Mouse (Mus musculus): ENCODE results near the gene Slc26a3. TPM values are rescaled to one million over a fixed set of nuclear protein-coding genes. Genes with fewer than 3 reads are reported as not detected.

The Slc26a3 gene
- polyA plus RNA-seq, 1 experiment from 2014 or later = not detected

GRCm38 (mm10) chr12:31375283-31375615 lies 15.4 kb upstream of the Slc26a3 start:
- H3K36me3 ChIP-seq (ENCODE audit: control insufficient read depth, insufficient read depth, low read length) = no peaks in the 10 kb centered on the region
- H3K27ac ChIP-seq (ENCODE audit: low read depth, low read length) = no peak overlapping the region
- no peaks in the 10 kb centered on the region for H3K9me3 ChIP-seq (ENCODE audit: control insufficient read depth, low read length)
- WGBS = 77% methylated on average over 4 of the region's 4 CpGs
- ATAC-seq (ENCODE audit: insufficient read depth, low FRiP score, low TSS enrichment) (no peak), DNase-seq (ENCODE audit: low spot score) (no peak)
- H3K4me1 ChIP-seq (ENCODE audit: control insufficient read depth, insufficient read depth, low read length) = no peaks in the 10 kb centered on the region
- no peak overlapping the region for H3K4me3 ChIP-seq (ENCODE audit: low read depth, low read length)
- no peaks in the 10 kb centered on the region for H3K27me3 ChIP-seq (ENCODE audit: control insufficient read depth, insufficient read depth, low read length)
- H3K9ac ChIP-seq (ENCODE audit: low read length) = no peak overlapping the region
- no peak overlapping the region for H3K4me2 ChIP-seq (ENCODE audit: low read depth)

- no peak for ATAC-seq (ENCODE audit: insufficient read depth, low FRiP score, low TSS enrichment)
These were observed 14.2 kb upstream of the Slc26a3 start for GRCm38 (mm10) chr12:31376326-31376950.

GRCm38 (mm10) chr12:31377241-31377640 lies 13.4 kb upstream of the Slc26a3 start:
- Histone ChIP-seq H3K4me1 (ENCODE audit: control insufficient read depth, insufficient read depth, low read length) (no peaks in the 10 kb centered on the region), H3K4me2 (ENCODE audit: low read depth) (no peak overlapping the region), H3K9ac (ENCODE audit: low read length) (no peak overlapping the region), H3K36me3 (ENCODE audit: control insufficient read depth, insufficient read depth, low read length) (no peaks in the 10 kb centered on the region), H3K4me3 (ENCODE audit: low read depth, low read length) (no peak overlapping the region), H3K27me3 (ENCODE audit: control insufficient read depth, insufficient read depth, low read length) (no peaks in the 10 kb centered on the region), H3K9me3 (ENCODE audit: control insufficient read depth, low read length) (no peaks in the 10 kb centered on the region), H3K27ac (ENCODE audit: low read depth, low read length) (no peak overlapping the region)
- WGBS = 90% methylated on average over 11 of the region's 11 CpGs
- no peak for DNase-seq (ENCODE audit: low spot score)
- ATAC-seq (ENCODE audit: insufficient read depth, low FRiP score, low TSS enrichment) = no peak

More at GRCm38 (mm10) chr12:31376326-31376950, 14.2 kb upstream of the Slc26a3 start:
- H3K27ac ChIP-seq (ENCODE audit: low read depth, low read length) = no peak overlapping the region
- H3K4me3 ChIP-seq (ENCODE audit: low read depth, low read length) = no peak overlapping the region
- no peaks in the 10 kb centered on the region for H3K4me1 ChIP-seq (ENCODE audit: control insufficient read depth, insufficient read depth, low read length)
- H3K9me3 ChIP-seq (ENCODE audit: control insufficient read depth, low read length) = no peaks in the 10 kb centered on the region
- peak overlapping the region; percentile 19 for H3K4me2 ChIP-seq (ENCODE audit: low read depth)
- no peaks in the 10 kb centered on the region for H3K27me3 ChIP-seq (ENCODE audit: control insufficient read depth, insufficient read depth, low read length)
- no peak overlapping the region for H3K9ac ChIP-seq (ENCODE audit: low read length)
- WGBS = 21% methylated on average over 13 of the region's 13 CpGs
- peak; percentile 39 for DNase-seq (ENCODE audit: low spot score)
- H3K36me3 ChIP-seq (ENCODE audit: control insufficient read depth, insufficient read depth, low read length) = no peaks in the 10 kb centered on the region

- Histone ChIP-seq H3K27me3 (ENCODE audit: control insufficient read depth, insufficient read depth, low read length) (no peaks in the 10 kb centered on the region), H3K9me3 (ENCODE audit: control insufficient read depth, low read length) (no peaks in the 10 kb centered on the region), H3K27ac (ENCODE audit: low read depth, low read length) (no peak overlapping the region), H3K4me2 (ENCODE audit: low read depth) (no peak overlapping the region), H3K4me1 (ENCODE audit: control insufficient read depth, insufficient read depth, low read length) (no peaks in the 10 kb centered on the region), H3K4me3 (ENCODE audit: low read depth, low read length) (no peak overlapping the region), H3K9ac (ENCODE audit: low read length) (no peak overlapping the region), H3K36me3 (ENCODE audit: control insufficient read depth, insufficient read depth, low read length) (no peaks in the 10 kb centered on the region)
- WGBS = 58% methylated on average over 2 of the region's 2 CpGs
- ATAC-seq (ENCODE audit: insufficient read depth, low FRiP score, low TSS enrichment) (no peak), DNase-seq (ENCODE audit: low spot score) (no peak)
These were observed 9.8 kb upstream of the Slc26a3 start for GRCm38 (mm10) chr12:31380878-31381277.

- ATAC-seq (ENCODE audit: insufficient read depth, low FRiP score, low TSS enrichment) (no peak), DNase-seq (ENCODE audit: low spot score) (no peak)
- H3K9me3 ChIP-seq (ENCODE audit: control insufficient read depth, low read length) = no peaks in the 10 kb centered on the region
- no peak overlapping the region for H3K4me2 ChIP-seq (ENCODE audit: low read depth)
- no peak overlapping the region for H3K4me3 ChIP-seq (ENCODE audit: low read depth, low read length)
- no peaks in the 10 kb centered on the region for H3K27me3 ChIP-seq (ENCODE audit: control insufficient read depth, insufficient read depth, low read length)
- 79% methylated on average over 2 of the region's 2 CpGs for WGBS
- H3K4me1 ChIP-seq (ENCODE audit: control insufficient read depth, insufficient read depth, low read length) = no peaks in the 10 kb centered on the region
- H3K9ac ChIP-seq (ENCODE audit: low read length) = no peak overlapping the region
- H3K36me3 ChIP-seq (ENCODE audit: control insufficient read depth, insufficient read depth, low read length) = no peaks in the 10 kb centered on the region
- H3K27ac ChIP-seq (ENCODE audit: low read depth, low read length) = no peak overlapping the region
These were observed 8.2 kb upstream of the Slc26a3 start for GRCm38 (mm10) chr12:31382451-31382850.

GRCm38 (mm10) chr12:31387303-31387702 lies 3.4 kb upstream of the Slc26a3 start:
- WGBS = 56% methylated on average over 3 of the region's 3 CpGs
- no peaks in the 10 kb centered on the region for H3K9me3 ChIP-seq (ENCODE audit: control insufficient read depth, low read length)

GRCm38 (mm10) chr12:31391696-31392095 lies 1.0 kb downstream of the Slc26a3 start:
- Histone ChIP-seq H3K27ac (ENCODE audit: low read depth, low read length) (no peak overlapping the region), H3K4me3 (ENCODE audit: low read depth, low read length) (no peak overlapping the region), H3K36me3 (ENCODE audit: control insufficient read depth, insufficient read depth, low read length) (no peaks in the 10 kb centered on the region), H3K27me3 (ENCODE audit: control insufficient read depth, insufficient read depth, low read length) (no peaks in the 10 kb centered on the region), H3K4me1 (ENCODE audit: control insufficient read depth, insufficient read depth, low read length) (no peaks in the 10 kb centered on the region), H3K9me3 (ENCODE audit: control insufficient read depth, low read length) (no peaks in the 10 kb centered on the region), H3K4me2 (ENCODE audit: low read depth) (no peak overlapping the region), H3K9ac (ENCODE audit: low read length) (no peak overlapping the region)
- WGBS = 93% methylated on average over 12 of the region's 12 CpGs
- ATAC-seq (ENCODE audit: insufficient read depth, low FRiP score, low TSS enrichment) (no peak), DNase-seq (ENCODE audit: low spot score) (no peak)

More at GRCm38 (mm10) chr12:31387303-31387702, 3.4 kb upstream of the Slc26a3 start:
- Histone ChIP-seq H3K4me1 (ENCODE audit: control insufficient read depth, insufficient read depth, low read length) (no peaks in the 10 kb centered on the region), H3K36me3 (ENCODE audit: control insufficient read depth, insufficient read depth, low read length) (no peaks in the 10 kb centered on the region), H3K9ac (ENCODE audit: low read length) (no peak overlapping the region), H3K4me2 (ENCODE audit: low read depth) (no peak overlapping the region), H3K27ac (ENCODE audit: low read depth, low read length) (no peak overlapping the region), H3K27me3 (ENCODE audit: control insufficient read depth, insufficient read depth, low read length) (no peaks in the 10 kb centered on the region), H3K4me3 (ENCODE audit: low read depth, low read length) (no peak overlapping the region)
- DNase-seq (ENCODE audit: low spot score) (no peak), ATAC-seq (ENCODE audit: insufficient read depth, low FRiP score, low TSS enrichment) (no peak)

GRCm38 (mm10) chr12:31395895-31396294 lies 5.2 kb downstream of the Slc26a3 start:
- Histone ChIP-seq H3K27ac (ENCODE audit: low read depth, low read length) (no peak overlapping the region), H3K9me3 (ENCODE audit: control insufficient read depth, low read length) (no peaks in the 10 kb centered on the region), H3K4me2 (ENCODE audit: low read depth) (no peak overlapping the region), H3K4me1 (ENCODE audit: control insufficient read depth, insufficient read depth, low read length) (no peaks in the 10 kb centered on the region), H3K9ac (ENCODE audit: low read length) (no peak overlapping the region), H3K27me3 (ENCODE audit: control insufficient read depth, insufficient read depth, low read length) (no peaks in the 10 kb centered on the region), H3K36me3 (ENCODE audit: control insufficient read depth, insufficient read depth, low read length) (no peaks in the 10 kb centered on the region), H3K4me3 (ENCODE audit: low read depth, low read length) (no peak overlapping the region)
- no peak for ATAC-seq (ENCODE audit: insufficient read depth, low FRiP score, low TSS enrichment)
- WGBS = 86% methylated on average over 1 of the region's 1 CpGs
- DNase-seq (ENCODE audit: low spot score) = no peak

GRCm38 (mm10) chr12:31397709-31398108 lies 7.0 kb downstream of the Slc26a3 start:
- no peak for DNase-seq (ENCODE audit: low spot score)
- no peak overlapping the region for H3K4me2 ChIP-seq (ENCODE audit: low read depth)
- H3K9me3 ChIP-seq (ENCODE audit: control insufficient read depth, low read length) = no peaks in the 10 kb centered on the region
- no peak overlapping the region for H3K27ac ChIP-seq (ENCODE audit: low read depth, low read length)
- no peak for ATAC-seq (ENCODE audit: insufficient read depth, low FRiP score, low TSS enrichment)
- no peak overlapping the region for H3K9ac ChIP-seq (ENCODE audit: low read length)
- no peaks in the 10 kb centered on the region for H3K4me1 ChIP-seq (ENCODE audit: control insufficient read depth, insufficient read depth, low read length)
- no peak overlapping the region for H3K4me3 ChIP-seq (ENCODE audit: low read depth, low read length)
- WGBS = 90% methylated on average over 4 of the region's 4 CpGs
- no peaks in the 10 kb centered on the region for H3K27me3 ChIP-seq (ENCODE audit: control insufficient read depth, insufficient read depth, low read length)
- H3K36me3 ChIP-seq (ENCODE audit: control insufficient read depth, insufficient read depth, low read length) = no peaks in the 10 kb centered on the region

Measured in neural tube, embryonic 11.5 days (tissue).